28 mouse cellular contexts compared by ENCODE assay signal in genomic region chr7:24987941-24988340, GRCm38 (mm10). TPM values are rescaled to one million over a fixed set of nuclear protein-coding genes. Genes with fewer than 3 reads are reported as not detected.
"Had no signal": no experiment of that assay in that cellular context is flagged by ENCODE, and none has a peak within 500 bp of the region (broad histone marks: within the 10 kb centered on the region; RNA-seq: fewer than 3 reads in every experiment).

No protein-coding gene starts in this region.

- H3K27me3 ChIP-seq: liver, embryonic 15.5 days; lung, embryonic 15.5 days; neural tube, embryonic 12.5 days; neural tube, embryonic 15.5 days had no signal

- H3K4me1 ChIP-seq: limb, embryonic 10.5 days; limb, embryonic 13.5 days; liver, embryonic 12.5 days; liver, embryonic 15.5 days; lung, embryonic 15.5 days; neural tube, embryonic 12.5 days; neural tube, embryonic 15.5 days had no signal

- H3K36me3 ChIP-seq: limb, embryonic 10.5 days; limb, embryonic 13.5 days; liver, embryonic 12.5 days; liver, embryonic 15.5 days; lung, embryonic 15.5 days had no signal

- ATAC-seq: liver, embryonic 12.5 days had no signal

- H3K27ac ChIP-seq: kidney, postnatal 0 days; left cerebral cortex, adult 2 months; limb, embryonic 10.5 days; limb, embryonic 13.5 days; liver, embryonic 12.5 days; liver, embryonic 15.5 days; lung, embryonic 15.5 days; neural tube, embryonic 12.5 days; neural tube, embryonic 15.5 days; stomach, postnatal 0 days had no signal

- H3K4me3 ChIP-seq: left cerebral cortex, adult 2 months; limb, embryonic 10.5 days; limb, embryonic 13.5 days; liver, embryonic 12.5 days; liver, embryonic 15.5 days; lung, embryonic 15.5 days; neural tube, embryonic 12.5 days; neural tube, embryonic 15.5 days had no signal

- DNase-seq: kidney, adult 9 months; kidney, postnatal 36 days; layer of hippocampus, postnatal 36 days; liver; lung, adult 18-20 months; lung, postnatal 10 days; lung, postnatal 36 days; midbrain, embryonic 14.5 days; right cerebral cortex, adult 18-20 months; right cerebral cortex, postnatal 14 days; right cerebral cortex, postnatal 4 days; thymus, postnatal 4 days had no signal

RNA-seq across cellular contexts. Expression of gene Gm4881, which starts 43.6 kb away (rescaled TPM):
- total RNA-seq: layer of hippocampus, adult 8-10 months; layer of hippocampus, postnatal 10 days; layer of hippocampus, postnatal 36 days; left cerebral cortex, adult 2 months; left cerebral cortex, postnatal 10 days; megakaryocyte-erythroid progenitor cell, adult 5-6 weeks had no signal
- polyA plus RNA-seq: kidney, postnatal 0 days; limb, embryonic 10.5 days; limb, embryonic 13.5 days; liver, embryonic 12.5 days; liver, embryonic 15.5 days; lung, embryonic 15.5 days; stomach, embryonic 14.5 days; stomach, postnatal 0 days; thymus, postnatal 0 days had no signal
